Mouse (Mus musculus) urinary bladder, postnatal 14 days (tissue): ENCODE measurements around the gene Aldh9a1.
A peak's percentile ranks its signal among the peaks of the same experiment; 100 is the strongest.
"Not testable (repeated sequence)": the region's sequence is repeated elsewhere in the genome, so short reads cannot be mapped to it uniquely, and the experiment has no call there.

ENCODE experiments used
- DNase-seq: peaks from one replicate; pipeline ENCODE4 v3.0.0; 2021; ENCODE audit warnings: low spot score

The Aldh9a1 gene

GRCm38 (mm10) chr1:167349815-167350596, at the start of gene Aldh9a1:
Aldh9a1 (plus strand) TSS chr1:167349991.
- peak; percentile 93 for DNase-seq

DNA sequence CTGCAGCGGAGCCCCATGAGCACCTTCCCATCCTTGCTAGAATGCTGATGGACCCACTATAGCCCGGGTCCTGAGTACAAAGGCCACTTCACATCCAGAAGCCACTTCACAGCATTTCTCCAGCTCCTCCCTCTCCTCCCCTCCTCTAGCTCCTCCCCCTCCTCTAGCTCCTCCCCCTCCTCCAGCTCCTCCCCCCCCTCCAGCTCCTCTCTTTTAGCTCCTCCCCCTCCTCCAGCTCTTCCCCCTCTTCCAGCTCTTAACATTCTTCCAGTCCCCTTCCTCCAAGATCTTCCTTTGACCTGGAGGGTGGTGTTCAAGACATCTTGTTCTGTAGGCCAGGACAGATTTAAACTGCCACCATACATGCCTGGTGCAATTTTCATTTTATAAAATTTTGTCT, 49.7 kb upstream of the Aldh9a1 start:
- no peak for DNase-seq

GRCm38 (mm10) chr1:167305501-167306137, 44.2 kb upstream of the Aldh9a1 start:
- no peak for DNase-seq

DNA sequence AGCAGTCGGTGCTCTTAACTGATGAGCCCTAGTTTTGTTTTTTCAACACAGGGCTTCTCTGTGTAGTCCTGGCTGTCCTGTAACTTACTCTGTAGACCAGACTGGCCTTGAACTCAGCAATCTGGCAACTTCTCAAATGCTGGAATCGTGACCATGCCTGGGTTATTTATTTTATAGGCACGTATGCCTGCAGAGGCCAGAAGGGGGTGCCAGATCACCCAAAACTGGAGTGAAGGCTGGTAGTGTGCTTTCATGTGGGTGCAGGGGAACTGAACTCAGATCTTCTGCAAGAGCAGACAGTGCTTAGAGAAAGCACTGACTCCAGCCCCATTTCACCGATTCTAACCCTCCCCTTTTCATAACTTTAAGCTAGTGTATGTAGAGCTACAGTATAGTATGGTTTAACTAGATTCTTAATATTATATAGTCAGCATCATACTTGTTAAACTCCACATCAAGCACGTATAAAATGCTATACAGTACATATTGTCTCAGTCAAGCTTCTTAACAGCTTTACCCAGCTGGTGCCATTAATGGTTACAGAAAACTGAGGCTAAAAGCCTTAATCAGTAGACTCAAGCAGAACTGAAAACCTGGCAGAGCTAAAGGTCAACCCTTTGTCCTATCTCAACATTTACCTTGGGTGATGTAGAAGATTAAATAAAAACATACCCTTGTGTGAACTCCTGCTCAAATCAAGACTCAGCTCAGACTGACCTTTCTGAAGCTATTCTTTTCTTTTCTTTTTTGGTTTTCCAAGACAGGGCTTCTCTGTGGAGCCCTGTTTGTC, 43.1 kb upstream of the Aldh9a1 start:
- peak; percentile 41 for DNase-seq

- DNase-seq = no peak
Observed at GRCm38 (mm10) chr1:167307674-167308073, 42.1 kb upstream of the Aldh9a1 start.

DNA sequence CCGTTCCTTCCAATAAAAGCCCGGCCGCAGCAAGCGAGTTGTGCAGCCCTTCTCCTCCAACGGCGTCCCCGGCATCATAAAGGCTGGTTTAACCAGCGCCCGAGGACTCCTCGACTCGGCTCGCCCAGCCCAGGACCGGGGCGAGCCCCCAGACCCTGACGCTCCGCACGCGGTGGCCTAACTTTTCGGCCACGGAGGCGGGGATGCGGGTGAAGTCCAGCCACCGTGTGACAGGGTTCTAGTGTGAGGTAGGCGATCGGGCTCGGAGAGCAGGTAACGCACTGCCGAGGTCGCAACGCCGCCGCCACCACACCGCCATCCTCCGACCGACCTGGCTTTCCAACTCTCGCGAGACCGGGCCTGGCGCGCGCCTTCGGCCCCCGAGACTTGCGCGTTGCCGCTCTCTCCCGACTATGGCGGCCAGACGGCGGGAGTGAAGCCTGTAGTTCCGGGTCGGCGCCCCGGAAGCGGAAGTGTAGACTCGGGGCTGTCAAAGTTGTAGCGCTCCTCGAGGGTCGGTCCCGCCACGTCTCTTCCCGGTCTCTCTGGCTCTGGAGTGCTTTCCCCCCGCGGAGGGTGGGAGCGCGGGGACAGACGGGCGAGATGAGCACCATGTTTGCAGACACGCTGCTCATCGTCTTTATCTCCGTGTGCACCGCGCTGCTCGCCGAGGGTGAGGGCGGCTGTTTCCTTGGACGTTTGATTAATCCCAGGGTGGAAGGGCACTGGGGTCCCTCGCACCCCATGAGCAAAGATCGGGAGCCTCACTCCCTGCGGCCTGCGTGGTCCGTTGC, 41.3 kb upstream of the Aldh9a1 start, which contains the start of gene Tmco1:
TSS of gene Tmco1 (plus strand) at position 118 of the 794 bp plus-strand sequence.
- peak; percentile 99 for DNase-seq

DNA sequence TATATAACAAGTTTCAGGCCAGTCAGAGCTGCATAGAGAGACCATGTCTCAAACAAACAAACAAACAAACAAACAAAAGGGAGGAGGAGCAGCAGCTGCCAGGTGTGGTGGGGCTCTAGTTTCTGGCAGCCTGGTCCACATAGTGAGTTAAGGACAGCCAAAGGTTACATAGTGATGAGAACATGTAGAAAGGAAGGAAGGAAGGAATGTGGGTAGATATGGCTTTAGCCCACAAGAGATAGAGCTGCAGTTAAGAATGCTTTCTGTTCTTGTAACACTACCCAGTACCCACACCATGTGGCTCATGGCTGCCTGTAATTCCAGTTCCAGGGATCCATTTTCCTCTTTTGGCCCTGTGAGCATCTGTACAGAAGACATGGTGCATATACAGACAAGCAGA, 37.4 kb upstream of the Aldh9a1 start:
- no peak for DNase-seq

DNA sequence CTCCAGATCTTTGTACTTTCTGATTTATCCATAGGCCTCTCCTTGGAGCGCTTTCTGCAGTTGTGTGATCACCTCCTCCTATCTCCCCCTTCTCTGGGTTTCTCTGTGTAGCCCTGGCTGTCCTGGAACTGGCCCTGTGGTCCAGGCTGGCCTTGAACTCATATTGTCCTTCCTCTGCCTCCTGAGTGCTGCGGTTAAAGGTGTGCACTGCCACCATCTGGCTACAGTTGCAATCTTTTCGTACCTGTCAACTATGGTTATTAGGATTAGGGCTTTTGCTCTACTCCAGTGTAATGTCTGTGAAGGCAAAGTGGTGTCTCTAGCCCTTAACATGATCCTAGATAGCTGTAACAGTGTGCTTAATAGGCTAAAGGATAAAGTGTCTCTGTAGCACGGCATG, 36.6 kb upstream of the Aldh9a1 start:
- DNase-seq = no peak

DNA sequence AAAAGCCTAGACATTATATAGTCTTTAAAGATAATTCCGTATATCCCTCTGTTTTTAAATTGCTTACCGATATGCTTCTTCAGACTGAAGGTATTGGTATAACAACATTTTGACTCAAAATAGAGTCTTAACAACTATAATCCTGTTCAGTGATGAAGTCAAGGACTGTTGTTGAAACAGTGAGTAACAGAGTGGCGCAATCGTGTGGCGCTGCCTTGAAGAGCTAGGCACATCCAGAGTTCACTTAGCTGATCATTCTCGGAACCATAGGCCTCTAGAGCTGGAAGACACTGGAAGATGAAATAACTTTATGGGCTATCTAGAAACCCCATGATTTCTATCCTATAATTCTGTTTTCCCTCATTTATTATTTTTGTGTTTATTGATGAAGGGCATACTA, 28.1 kb upstream of the Aldh9a1 start:
- DNase-seq = no peak

GRCm38 (mm10) chr1:167328776-167329175, 21.0 kb upstream of the Aldh9a1 start:
- DNase-seq = no peak

GRCm38 (mm10) chr1:167331106-167331505, 18.7 kb upstream of the Aldh9a1 start:
- no peak for DNase-seq

DNA sequence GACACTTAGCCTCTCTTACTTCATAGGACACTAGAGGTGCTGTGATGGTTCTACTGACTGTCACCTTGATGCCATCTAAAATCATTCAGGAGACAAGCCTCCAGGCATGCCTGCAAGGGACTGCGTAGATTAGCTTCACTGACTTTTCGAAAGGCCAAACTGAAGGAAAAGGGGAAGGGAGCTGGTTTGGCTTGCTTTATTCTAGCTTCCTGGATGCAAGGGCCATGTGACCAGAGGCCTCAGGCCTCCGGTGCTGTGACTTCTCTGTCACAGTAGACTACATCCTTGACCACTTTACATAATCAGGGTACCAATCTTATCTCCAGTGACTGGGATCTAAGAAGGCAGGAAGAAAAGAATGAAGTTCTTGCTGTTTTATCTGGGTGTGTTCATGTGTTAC, 13.4 kb upstream of the Aldh9a1 start:
- peak; percentile 6 for DNase-seq

DNA sequence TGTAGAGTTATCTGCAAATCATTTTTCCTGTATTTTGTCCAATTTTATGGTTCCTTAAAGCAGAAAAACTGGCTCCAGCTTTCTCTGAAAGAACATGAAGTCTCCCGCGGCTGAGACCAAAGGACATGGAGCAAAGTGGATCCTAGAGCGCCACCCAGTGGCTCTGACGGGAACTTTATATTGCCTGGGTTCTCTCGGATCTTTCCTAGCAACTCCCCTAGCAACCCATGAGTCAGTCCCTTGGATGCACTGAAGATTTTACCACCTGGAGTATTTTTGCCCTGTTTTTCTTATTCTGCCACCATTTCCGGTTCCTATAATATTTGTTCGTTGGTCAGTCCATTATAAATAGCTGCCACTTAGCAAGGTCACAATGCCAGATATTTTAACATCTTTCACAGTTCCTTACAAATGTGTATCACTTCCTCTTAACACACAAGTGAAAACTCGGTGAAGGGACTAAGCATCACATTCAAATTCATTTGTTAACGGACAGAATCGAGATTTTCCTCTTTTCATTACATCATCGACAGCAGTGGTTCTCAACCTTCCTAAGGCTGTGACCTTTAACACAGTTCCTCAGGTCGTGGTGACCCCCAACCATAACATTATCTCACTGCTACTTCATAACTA, 12.2 kb upstream of the Aldh9a1 start:
- DNase-seq = peak; percentile 88

DNA sequence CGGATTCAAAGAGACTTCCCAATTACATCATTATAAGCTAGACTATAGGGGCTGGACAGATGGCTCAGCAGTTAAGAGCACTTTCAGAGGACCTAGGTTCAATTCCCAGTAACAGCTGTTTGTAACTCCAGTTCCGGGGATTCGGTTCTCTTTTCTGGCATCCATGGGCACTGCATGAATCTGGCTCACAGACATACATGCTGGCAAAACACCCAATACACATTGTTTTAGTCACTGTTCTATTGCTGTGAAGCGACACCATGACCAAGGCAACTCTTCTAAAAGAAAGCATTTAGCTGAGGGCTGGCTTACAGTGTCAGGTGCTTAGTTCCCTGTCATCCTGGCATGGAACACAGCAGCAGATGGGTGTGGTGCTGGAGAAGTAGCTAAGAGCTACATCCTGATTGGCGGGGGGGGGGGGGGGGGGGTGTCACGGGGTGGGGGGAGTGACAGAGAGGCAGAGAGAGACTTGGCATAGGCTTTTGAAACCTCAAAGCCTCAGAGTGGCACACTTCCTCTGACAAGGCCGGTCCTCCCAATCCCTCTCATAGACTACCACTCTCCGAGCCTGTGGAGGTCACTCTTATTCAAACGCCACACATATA, 10.5 kb upstream of the Aldh9a1 start:
- no peak for DNase-seq

GRCm38 (mm10) chr1:167340111-167340787, 9.5 kb upstream of the Aldh9a1 start:
- DNase-seq = no peak

GRCm38 (mm10) chr1:167340910-167341528, 8.8 kb upstream of the Aldh9a1 start:
- no peak for DNase-seq

- DNase-seq = no peak
Observed at GRCm38 (mm10) chr1:167342831-167343230, 7.0 kb upstream of the Aldh9a1 start.

GRCm38 (mm10) chr1:167345994-167346520, 3.7 kb upstream of the Aldh9a1 start:
- not testable (repeated sequence) for DNase-seq

GRCm38 (mm10) chr1:167349206-167349605, 585 bp upstream of the Aldh9a1 start:
- DNase-seq = not testable (repeated sequence)
